ENCODE assay signal across 7 mouse cellular contexts in the genomic region with DNA sequence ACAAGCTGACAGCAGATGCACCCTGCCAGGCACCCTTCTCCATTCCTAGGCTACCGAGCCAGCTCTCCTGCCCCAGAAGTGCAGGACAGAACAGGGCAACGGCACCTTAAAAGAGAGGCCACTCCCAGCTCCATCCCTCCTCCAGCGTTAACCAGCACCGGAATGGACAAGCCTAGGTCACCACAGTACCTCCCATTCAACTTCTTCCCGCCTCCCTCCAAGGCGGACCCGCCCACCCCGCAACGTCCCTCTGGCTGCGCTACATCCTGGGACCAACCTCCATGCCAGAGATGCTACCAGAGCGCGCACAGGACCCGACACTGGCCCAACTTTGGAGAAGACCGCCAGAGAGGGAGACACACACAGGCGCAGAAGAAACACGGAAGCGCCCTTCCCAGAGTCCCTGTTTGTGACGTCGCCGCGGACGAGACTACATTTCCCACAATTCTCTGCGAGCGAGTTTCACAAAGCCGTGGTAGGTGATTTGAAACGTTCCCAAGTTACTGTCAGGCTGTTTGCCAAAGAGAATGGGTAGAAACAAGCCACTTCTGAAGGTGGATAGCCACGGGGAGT. TPM values are rescaled to one million over a fixed set of nuclear protein-coding genes. Genes with fewer than 3 reads are reported as not detected.
DNase-seq lines count a peak whose midpoint lies in the region; ATAC-seq lines count a peak whose summit lies in the region.

A gene (minus strand): TSS at position 385 of the 573 bp plus-strand sequence.

- H3K9me3 ChIP-seq in intestine, embryonic 16.5 days (ENCODE audit: control insufficient read depth, low read length) = no peaks in the 10 kb centered on the region
- no peaks in the 10 kb centered on the region; the same call in 1 of the 2 replicates for H3K9me3 ChIP-seq in midbrain, embryonic 11.5 days (ENCODE audit: control insufficient read depth, low read length)

- peaks cover 3% of the 10 kb centered on the region; the same call in 1 of the 2 replicates for H3K4me1 ChIP-seq in intestine, embryonic 16.5 days (ENCODE audit: control insufficient read depth, insufficient read depth, low read length)
- peaks cover 4% of the 10 kb centered on the region; the same call in 1 of the 2 replicates for H3K4me1 ChIP-seq in midbrain, embryonic 11.5 days (ENCODE audit: control insufficient read depth, insufficient read depth, low read length)

- H3K9ac ChIP-seq in intestine, embryonic 16.5 days (ENCODE audit: low read depth, low read length) = peak within 1 kb of the TSS; percentile 71
- peak within 1 kb of the TSS; percentile 76 for H3K9ac ChIP-seq in midbrain, embryonic 11.5 days (ENCODE audit: low read length)

- H3K36me3 ChIP-seq in intestine, embryonic 16.5 days (ENCODE audit: control insufficient read depth, insufficient read depth, low read length) = no peaks in the 10 kb centered on the region
- 0 out of 2 replicates have a peak, but pooled peaks cover 2% of the 10 kb centered on the region for H3K36me3 ChIP-seq in midbrain, embryonic 11.5 days (ENCODE audit: control insufficient read depth, insufficient read depth, low read length)

- peak within 1 kb of the TSS; percentile 89 for H3K27ac ChIP-seq in intestine, embryonic 16.5 days (ENCODE audit: low read length)
- H3K27ac ChIP-seq in midbrain, embryonic 11.5 days (ENCODE audit: low read depth, low read length) = peak within 1 kb of the TSS; percentile 51; the same call in 1 of the 2 replicates

- WGBS in intestine, embryonic 16.5 days = 0% methylated on average over 27 of the region's 27 CpGs
- WGBS in midbrain, embryonic 11.5 days = under 1% methylated on average over 27 of the region's 27 CpGs

- intact Hi-C loops in left cerebral cortex, postnatal 36 days (cut with DNase I) = loop anchor here (1.0 to 5.0 kb wide), 3 partner anchors 20 to 66 kb away; a partner anchor contains a TSS

- H3K27me3 ChIP-seq in intestine, embryonic 16.5 days (replicated peaks; ENCODE audit: control insufficient read depth, insufficient read depth, low read length) = no peaks in the 10 kb centered on the region
- H3K27me3 ChIP-seq in midbrain, embryonic 11.5 days (ENCODE audit: control insufficient read depth, insufficient read depth, low read length) = no peaks in the 10 kb centered on the region

- H3K4me2 ChIP-seq in intestine, embryonic 16.5 days (ENCODE audit: low read depth, low read length) = peak within 1 kb of the TSS; percentile 66
- H3K4me2 ChIP-seq in midbrain, embryonic 11.5 days = peak within 1 kb of the TSS; percentile 69

- peak; percentile 99 for ATAC-seq in intestine, embryonic 16.5 days
- peak; percentile 95 for ATAC-seq in midbrain, embryonic 11.5 days (ENCODE audit: low FRiP score)

- peak within 1 kb of the TSS; percentile 74 for H3K4me3 ChIP-seq in intestine, embryonic 16.5 days (ENCODE audit: low read length)
- H3K4me3 ChIP-seq in midbrain, embryonic 11.5 days (ENCODE audit: low read depth, low read length) = peak within 1 kb of the TSS; percentile 71

- peak; percentile 94 for DNase-seq in adrenal gland, adult 2 months
- peak; percentile 86 for DNase-seq in embryo, embryonic 11.5 days (ENCODE audit: low read depth, low spot score)
- DNase-seq in gastrocnemius, postnatal 4 days (ENCODE audit: low spot score in 2 of 2) = peak; percentile 60 to 84
- DNase-seq in left cerebral cortex, postnatal 36 days (ENCODE audit: low spot score in 2 of 2) = peak; percentile 89 to 93
- peak; percentile 99 for DNase-seq in midbrain, embryonic 11.5 days (ENCODE audit: low spot score, missing footprints)
- DNase-seq in skeletal muscle tissue, adult 2 months (ENCODE audit: low read depth, low spot score) = peak; percentile 83

RNA-seq across cellular contexts. Expression of the gene that starts here (rescaled TPM):
- total RNA-seq in adrenal gland, adult 2 months (2021) = 1 to 10 TPM; 2.0 to 2.2 TPM
- polyA plus RNA-seq in adrenal gland, adult 2 months (2012; rRNA removed) = 0.02 and 0.04 TPM in 2 replicates
- total RNA-seq in gastrocnemius, postnatal 4 days (2021) = 1 to 10 TPM; 1.5 to 1.8 TPM
- polyA plus RNA-seq in intestine, embryonic 16.5 days (2015; fragmentation: Nextera tagmentation; extraction: Ambion mirVana) = 2.2 and 2.4 TPM in 2 replicates
- 1 to 10 TPM; 3.8 to 4.9 TPM for total RNA-seq in left cerebral cortex, postnatal 36 days (2021)
- 6.0 and 6.7 TPM in 2 replicates for polyA plus RNA-seq in midbrain, embryonic 11.5 days (2014; fragmentation: Nextera tagmentation; extraction: Ambion mirVana)

Comparison
In these comparisons a context has a peak if more than half of its experiments do, and no peak if none do; other contexts are left out.
1. Peak in every context shown above with its lines: DNase-seq, ATAC-seq, H3K4me3 ChIP-seq and H3K27ac ChIP-seq.